Mouse (Mus musculus): ENCODE measurements around the gene Mcu. TPM values are rescaled to one million over a fixed set of nuclear protein-coding genes. Genes with fewer than 3 reads are reported as not detected.

Gene Mcu
- total RNA-seq, 1 experiment: 12.3 TPM

DNA sequence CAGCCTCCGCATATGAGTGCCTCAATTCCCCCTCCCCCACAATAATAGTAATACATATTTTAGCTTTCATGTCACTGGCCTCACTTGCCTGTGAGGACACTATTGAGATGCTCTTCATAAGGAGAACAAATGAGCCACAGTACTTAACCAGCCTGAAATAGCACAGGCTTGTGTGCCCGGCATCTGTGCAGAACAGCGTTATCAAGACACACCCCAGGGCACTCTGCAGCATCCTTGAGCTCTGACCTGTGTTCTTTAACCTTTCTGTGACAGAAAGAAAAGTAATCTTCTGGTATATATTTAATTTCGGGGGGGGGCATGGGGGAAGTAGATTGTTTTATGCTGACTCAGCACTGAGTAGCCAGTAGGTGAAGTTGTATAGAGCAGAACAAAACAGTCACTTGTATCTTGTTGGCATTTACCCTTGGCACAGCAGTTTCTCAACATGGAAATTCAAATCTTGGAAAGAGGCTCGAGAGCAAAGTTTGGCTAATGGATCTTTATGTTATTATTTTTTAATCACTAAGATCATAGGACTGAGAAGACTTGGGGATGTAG, 30.4 kb upstream of the Mcu start:
- H3K9ac ChIP-seq (ENCODE audit: insufficient read depth, low read depth, low read length, poor library complexity, severe bottlenecking): no peak overlapping the region
- TF ChIP-seq MAFK (IDR thresholded peaks at IDR 0.05; ENCODE audit: insufficient read depth, low read depth, low read length): peak; percentile 95
- TF ChIP-seq CHD2 (IDR thresholded peaks at IDR 0.05; ENCODE audit: low read depth, low read length): no peak
- H3K4me1 ChIP-seq (ENCODE audit: control insufficient read depth in 2 of 2, insufficient read depth in 2 of 2, low read length in 2 of 2, poor library complexity in 1 of 2): no peaks in the 10 kb centered on the region
- no peak for DNase-seq (ENCODE audit: low read depth, low spot score)
- no peaks in the 10 kb centered on the region for H3K36me3 ChIP-seq (ENCODE audit: control insufficient read depth, insufficient read depth, low read length, poor library complexity, severe bottlenecking)
- in situ Hi-C loops (cut with MboI; ENCODE audit: low sequenced_read_pairs in 2 of 2, unreplicated experiment in 2 of 2): no loop called here
- H3K27ac ChIP-seq (ENCODE audit: insufficient read depth, low read depth, low read length, poor library complexity, severe bottlenecking): no peak overlapping the region
- H3K9me3 ChIP-seq (ENCODE audit: control insufficient read depth, insufficient read depth, low read depth, low read length): no peaks in the 10 kb centered on the region
- no peak overlapping the region for H3K4me3 ChIP-seq (ENCODE audit: insufficient read depth in 1 of 2, low read depth in 1 of 2, low read length in 2 of 2, poor library complexity in 1 of 2, severe bottlenecking in 1 of 2)

- DNase-seq (ENCODE audit: low read depth, low spot score): no peak
Measured at GRCm38 (mm10) chr10:59645153-59645552, 28.7 kb upstream of the Mcu start.

GRCm38 (mm10) chr10:59644710-59645109, 28.2 kb upstream of the Mcu start:
- in situ Hi-C loops (cut with MboI; ENCODE audit: low sequenced_read_pairs in 2 of 2, unreplicated experiment in 2 of 2): no loop called here
- TF ChIP-seq ZC3H11A (IDR thresholded peaks at IDR 0.05; ENCODE audit: borderline replicate concordance, low read depth, low read length) (no peak), HCFC1 (IDR thresholded peaks at IDR 0.05; ENCODE audit: borderline replicate concordance, insufficient read depth, low read length) (no peak), ZNF384 (IDR thresholded peaks at IDR 0.05; ENCODE audit: low read depth, low read length) (no peak), CHD2 (IDR thresholded peaks at IDR 0.05; ENCODE audit: low read depth, low read length) (no peak), MAFK (IDR thresholded peaks at IDR 0.05; ENCODE audit: insufficient read depth, low read depth, low read length) (no peak)
- Histone ChIP-seq H3K4me3 (ENCODE audit: insufficient read depth in 1 of 2, low read depth in 1 of 2, low read length in 2 of 2, poor library complexity in 1 of 2, severe bottlenecking in 1 of 2) (no peak overlapping the region), H3K4me1 (ENCODE audit: control insufficient read depth in 2 of 2, insufficient read depth in 2 of 2, low read length in 2 of 2, poor library complexity in 1 of 2) (peaks cover 0 to 2% of the 10 kb centered on the region in 2 experiments; a peak in 1 of 4 replicates), H3K27ac (ENCODE audit: insufficient read depth, low read depth, low read length, poor library complexity, severe bottlenecking) (no peak overlapping the region), H3K9me3 (ENCODE audit: control insufficient read depth, insufficient read depth, low read depth, low read length) (no peaks in the 10 kb centered on the region), H3K9ac (ENCODE audit: insufficient read depth, low read depth, low read length, poor library complexity, severe bottlenecking) (no peak overlapping the region), H3K36me3 (ENCODE audit: control insufficient read depth, insufficient read depth, low read length, poor library complexity, severe bottlenecking) (no peaks in the 10 kb centered on the region)
- no peak for DNase-seq (ENCODE audit: low read depth, low spot score)

More at GRCm38 (mm10) chr10:59645153-59645552, 28.7 kb upstream of the Mcu start:
- TF ChIP-seq HCFC1 (IDR thresholded peaks at IDR 0.05; ENCODE audit: borderline replicate concordance, insufficient read depth, low read length): no peak
- no peak for TF ChIP-seq ZNF384 (IDR thresholded peaks at IDR 0.05; ENCODE audit: low read depth, low read length)
- H3K9me3 ChIP-seq (ENCODE audit: control insufficient read depth, insufficient read depth, low read depth, low read length): no peaks in the 10 kb centered on the region
- no peaks in the 10 kb centered on the region for H3K36me3 ChIP-seq (ENCODE audit: control insufficient read depth, insufficient read depth, low read length, poor library complexity, severe bottlenecking)
- no peak overlapping the region for H3K27ac ChIP-seq (ENCODE audit: insufficient read depth, low read depth, low read length, poor library complexity, severe bottlenecking)
- H3K4me1 ChIP-seq (ENCODE audit: control insufficient read depth in 2 of 2, insufficient read depth in 2 of 2, low read length in 2 of 2, poor library complexity in 1 of 2): peaks cover 0 to 2% of the 10 kb centered on the region in 2 experiments; a peak in 1 of 4 replicates
- H3K9ac ChIP-seq (ENCODE audit: insufficient read depth, low read depth, low read length, poor library complexity, severe bottlenecking): no peak overlapping the region
- H3K4me3 ChIP-seq (ENCODE audit: insufficient read depth in 1 of 2, low read depth in 1 of 2, low read length in 2 of 2, poor library complexity in 1 of 2, severe bottlenecking in 1 of 2): no peak overlapping the region
- in situ Hi-C loops (cut with MboI; ENCODE audit: low sequenced_read_pairs in 2 of 2, unreplicated experiment in 2 of 2): no loop called here

- Histone ChIP-seq H3K4me1 (ENCODE audit: control insufficient read depth in 2 of 2, insufficient read depth in 2 of 2, low read length in 2 of 2, poor library complexity in 1 of 2) (peaks cover 0 to 2% of the 10 kb centered on the region in 2 experiments; a peak in 1 of 4 replicates), H3K27ac (ENCODE audit: insufficient read depth, low read depth, low read length, poor library complexity, severe bottlenecking) (no peak overlapping the region), H3K9me3 (ENCODE audit: control insufficient read depth, insufficient read depth, low read depth, low read length) (no peaks in the 10 kb centered on the region), H3K9ac (ENCODE audit: insufficient read depth, low read depth, low read length, poor library complexity, severe bottlenecking) (no peak overlapping the region), H3K36me3 (ENCODE audit: control insufficient read depth, insufficient read depth, low read length, poor library complexity, severe bottlenecking) (no peaks in the 10 kb centered on the region), H3K4me3 (ENCODE audit: insufficient read depth in 1 of 2, low read depth in 1 of 2, low read length in 2 of 2, poor library complexity in 1 of 2, severe bottlenecking in 1 of 2) (no peak overlapping the region)
- TF ChIP-seq ZNF384 (IDR thresholded peaks at IDR 0.05; ENCODE audit: low read depth, low read length) (no peak), ZC3H11A (IDR thresholded peaks at IDR 0.05; ENCODE audit: borderline replicate concordance, low read depth, low read length) (no peak), CHD2 (IDR thresholded peaks at IDR 0.05; ENCODE audit: low read depth, low read length) (no peak), MAFK (IDR thresholded peaks at IDR 0.05; ENCODE audit: insufficient read depth, low read depth, low read length) (no peak), HCFC1 (IDR thresholded peaks at IDR 0.05; ENCODE audit: borderline replicate concordance, insufficient read depth, low read length) (no peak)
- DNase-seq (ENCODE audit: low read depth, low spot score): no peak
- in situ Hi-C loops (cut with MboI; ENCODE audit: low sequenced_read_pairs in 2 of 2, unreplicated experiment in 2 of 2): no loop called here
Measured at GRCm38 (mm10) chr10:59643645-59644044, 27.2 kb upstream of the Mcu start.

All from ES-E14 (cell line).